Mouse (Mus musculus) left cerebral cortex, postnatal 25 days (tissue): ENCODE data around the gene Stx1a. TPM values are rescaled to one million over a fixed set of nuclear protein-coding genes. Genes with fewer than 3 reads are reported as not detected.
"Not testable (repeated sequence)": the region's sequence is repeated elsewhere in the genome, so short reads cannot be mapped to it uniquely, and the experiment has no call there.

ENCODE experiments used
- DNase-seq, 2 experiments: peaks; one replicate each; pipeline ENCODE4 v3.0.0; 2022; ENCODE audit warnings: low spot score in 2 of 2, mixed read lengths in 1 of 2
- intact Hi-C: fragments of 180-260 bp; cut with DNase I; formaldehyde crosslinking; loops from one replicate; pipeline ENCODE4 v1.15.1; 2025
- total RNA-seq, 2 experiments: library from RNA; stranded (reverse); gene quantifications; 2 replicates each; pipeline ENCODE4 v1.2.3; 2021

The Stx1a gene
- total RNA-seq, 2 experiments from 2014 or later = 388 to 416 TPM

GRCm38 (mm10) chr5:135034593-135034992 lies 11.3 kb downstream of the Stx1a start:
- no peak for DNase-seq
- intact Hi-C loops = no loop called here

GRCm38 (mm10) chr5:135035608-135036359 lies 12.5 kb downstream of the Stx1a start:
- intact Hi-C loops = loop anchor here (1.0 kb wide), 1 partner anchor 9 kb away; no protein-coding TSS in a partner anchor

GRCm38 (mm10) chr5:135037946-135038345 lies 14.7 kb downstream of the Stx1a start:
- intact Hi-C loops = no loop called here
- peak in 1 of 2 experiments; percentile 52 for DNase-seq

More at GRCm38 (mm10) chr5:135035608-135036359, 12.5 kb downstream of the Stx1a start:
- peak; percentile 62 to 94 for DNase-seq

- intact Hi-C loops = no loop called here
- peak in 1 of 2 experiments; percentile 70 for DNase-seq
Observed at GRCm38 (mm10) chr5:135039541-135039940, 16.3 kb downstream of the Stx1a start.

- intact Hi-C loops = loop anchor here (2.0 kb wide), 1 partner anchor 15 kb away; no protein-coding TSS in a partner anchor
- peak in 1 of 2 experiments; percentile 85 for DNase-seq
Observed at GRCm38 (mm10) chr5:135040059-135040458, 16.8 kb downstream of the Stx1a start.

- intact Hi-C loops = loop anchor here (2.0 kb wide), 1 partner anchor 16 kb away; no protein-coding TSS in a partner anchor
- DNase-seq = peak in 1 of 2 experiments; percentile 89
Observed at GRCm38 (mm10) chr5:135040777-135041176, 17.5 kb downstream of the Stx1a start.

GRCm38 (mm10) chr5:135042105-135042788 lies 19.0 kb downstream of the Stx1a start:
- no peak for DNase-seq
- intact Hi-C loops = no loop called here

- DNase-seq = peak in 1 of 2 experiments; percentile 79
- intact Hi-C loops = no loop called here
Observed at GRCm38 (mm10) chr5:135044575-135044974, 21.3 kb downstream of the Stx1a start.

GRCm38 (mm10) chr5:135048539-135048938 lies 25.3 kb downstream of the Stx1a start:
- intact Hi-C loops = no loop called here

GRCm38 (mm10) chr5:135049268-135049667 lies 26.0 kb downstream of the Stx1a start:
- DNase-seq, intact Hi-C loops: not testable (repeated sequence)

More at GRCm38 (mm10) chr5:135048539-135048938, 25.3 kb downstream of the Stx1a start:
- DNase-seq = no peak

- intact Hi-C loops = loop anchor here (5.0 kb wide), 1 partner anchor 36 kb away; no protein-coding TSS in a partner anchor
- no peak for DNase-seq
Observed at GRCm38 (mm10) chr5:135053356-135053755, 30.1 kb downstream of the Stx1a start.

- DNase-seq = peak; percentile 98 to 99
- intact Hi-C loops = no loop called here
Observed at GRCm38 (mm10) chr5:135063629-135064381, 40.5 kb downstream of the Stx1a start, which contains the start of gene Dnajc30. Gene Dnajc30, plus strand, starts transcription at chr5:135064202.

- DNase-seq = peak in 1 of 2 experiments; percentile 36
- intact Hi-C loops = no loop called here
Observed at GRCm38 (mm10) chr5:135064382-135064766, 41.1 kb downstream of the Stx1a start.

- DNase-seq, intact Hi-C loops: not testable (repeated sequence)
Observed at GRCm38 (mm10) chr5:135064909-135065446, 41.7 kb downstream of the Stx1a start, which contains the start of gene Bud23. Gene Bud23, minus strand, starts transcription at chr5:135064959.

GRCm38 (mm10) chr5:135066008-135066407 lies 42.7 kb downstream of the Stx1a start:
- DNase-seq = no peak
- intact Hi-C loops = no loop called here

- intact Hi-C loops = no loop called here
- no peak for DNase-seq
Observed at GRCm38 (mm10) chr5:135070448-135070847, 47.2 kb downstream of the Stx1a start.

GRCm38 (mm10) chr5:135072061-135072460 lies 48.8 kb downstream of the Stx1a start:
- no peak for DNase-seq
- intact Hi-C loops = no loop called here

- intact Hi-C loops = no loop called here
- DNase-seq = no peak
Observed at GRCm38 (mm10) chr5:135072720-135073119, 49.4 kb downstream of the Stx1a start.
